Mouse (Mus musculus): ENCODE measurements at regions not wholly inside any gene's neighbourhood (a gene's known extent, or its start where the extent isn't known, plus 50 kb on each side); places are given as distances from the start of the nearest gene placed in this dataset.

DNA sequence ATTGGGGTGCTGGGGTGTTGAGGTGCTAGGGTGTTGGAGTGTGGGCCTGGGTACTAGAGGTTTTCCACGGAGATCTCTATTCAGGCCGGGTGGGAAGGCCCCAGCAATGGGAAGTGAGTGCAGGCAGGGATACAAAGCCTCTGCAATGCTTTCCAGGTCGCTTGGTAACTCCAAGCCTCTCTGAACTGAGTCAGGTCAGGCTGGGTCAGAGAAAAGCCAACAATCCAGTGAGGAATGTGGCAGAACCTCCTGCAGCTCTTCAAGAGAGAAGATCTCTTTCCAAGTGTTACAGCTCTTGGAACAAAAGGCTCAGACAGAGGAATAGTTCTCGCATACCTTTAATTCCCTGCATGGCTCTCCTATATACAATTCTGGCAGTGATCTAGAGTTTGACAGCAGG lies 220.3 kb downstream of the Kif2b start:
- no peak overlapping the region for H3K4me3 ChIP-seq (ENCODE audit: control insufficient read depth in 1 of 2, insufficient read depth in 1 of 2, low read depth in 2 of 2, low read length in 2 of 2)

GRCm38 (mm10) chr11:91342629-91343028 lies 234.7 kb downstream of the Kif2b start:
- Histone ChIP-seq H3K36me3 (ENCODE audit: control insufficient read depth in 1 of 2, insufficient read depth in 2 of 2, low read length in 2 of 2) (no peaks in the 10 kb centered on the region), H3K9me3 (replicated peaks; ENCODE audit: insufficient read depth, low read length) (no peaks in the 10 kb centered on the region), H3K27ac (ENCODE audit: control insufficient read depth, low read depth, low read length) (no peak overlapping the region), H3K9ac (ENCODE audit: control insufficient read depth, low read depth, low read length, poor library complexity, severe bottlenecking) (no peak overlapping the region), H3K79me2 (ENCODE audit: control insufficient read depth, insufficient read depth, low read length, poor library complexity) (no peaks in the 10 kb centered on the region), H3K4me1 (ENCODE audit: control insufficient read depth in 1 of 2, insufficient read depth in 2 of 2, low read length in 2 of 2) (no peaks in the 10 kb centered on the region), H3K4me3 (ENCODE audit: control insufficient read depth in 1 of 2, insufficient read depth in 1 of 2, low read depth in 2 of 2, low read length in 2 of 2) (no peak overlapping the region), H3K27me3 (ENCODE audit: control insufficient read depth in 1 of 2, insufficient read depth in 2 of 2, low read length in 2 of 2) (no peaks in the 10 kb centered on the region)
- TF ChIP-seq POLR2AphosphoS2 (IDR thresholded peaks at IDR 0.05; ENCODE audit: low read length) = no peak
- TF ChIP-seq CHD2 (IDR thresholded peaks at IDR 0.05; ENCODE audit: low read length) = no peak
- no peak for TF ChIP-seq POLR2A (IDR thresholded peaks at IDR 0.05; ENCODE audit: control insufficient read depth in 1 of 2, insufficient read depth in 1 of 2, low read depth in 1 of 2, low read length in 2 of 2, poor library complexity in 1 of 2)
- TF ChIP-seq MXI1 (IDR thresholded peaks at IDR 0.05; ENCODE audit: low read depth, low read length) = no peak
- TF ChIP-seq ZKSCAN1 (IDR thresholded peaks at IDR 0.05; ENCODE audit: low read depth, low read length) = no peak
- no peak for TF ChIP-seq CHD1 (IDR thresholded peaks at IDR 0.05; ENCODE audit: low read depth, low read length)
- no peak for TF ChIP-seq NRF1 (IDR thresholded peaks at IDR 0.05; ENCODE audit: insufficient read depth, low read depth, low read length, poor library complexity, severe bottlenecking)
- TF ChIP-seq MAFK (IDR thresholded peaks at IDR 0.05; ENCODE audit: borderline replicate concordance, low read depth, low read length) = no peak
- no peak for TF ChIP-seq BHLHE40 (IDR thresholded peaks at IDR 0.05; ENCODE audit: borderline replicate concordance, low read depth, low read length)
- TF ChIP-seq GATA1 (IDR thresholded peaks at IDR 0.05; ENCODE audit: low read depth, low read length) = no peak
- no peak for TF ChIP-seq MAX (IDR thresholded peaks at IDR 0.05; ENCODE audit: low read length)
- TF ChIP-seq KAT2A (conservative IDR thresholded peaks at IDR 0.05; ENCODE audit: low read depth, low read length) = no peak
- TF ChIP-seq MYB (IDR thresholded peaks at IDR 0.05; ENCODE audit: low read depth, low read length) = no peak
- TF ChIP-seq SMC3 (IDR thresholded peaks at IDR 0.05; ENCODE audit: low read depth, low read length) = no peak
- no peak for TF ChIP-seq NELFE (IDR thresholded peaks at IDR 0.05; ENCODE audit: low read depth, low read length)
- no peak for TF ChIP-seq JUND (IDR thresholded peaks at IDR 0.05; ENCODE audit: low read depth, low read length)
- TF ChIP-seq ETS1 (IDR thresholded peaks at IDR 0.05; ENCODE audit: low read depth, low read length) = no peak
- TF ChIP-seq SIN3A (IDR thresholded peaks at IDR 0.05; ENCODE audit: low read length) = no peak
- no peak for TF ChIP-seq TBP (IDR thresholded peaks at IDR 0.05; ENCODE audit: low read depth, low read length)
- no peak for TF ChIP-seq USF2 (IDR thresholded peaks at IDR 0.05; ENCODE audit: borderline replicate concordance in 1 of 2, insufficient read depth in 1 of 2, low read depth in 1 of 2, low read length in 2 of 2)
- DNase-seq (ENCODE audit: low read depth, low spot score) = no peak

More for the DNA sequence above, 220.3 kb downstream of the Kif2b start:
- no peaks in the 10 kb centered on the region for H3K36me3 ChIP-seq (ENCODE audit: control insufficient read depth in 1 of 2, insufficient read depth in 2 of 2, low read length in 2 of 2)
- no peak overlapping the region for H3K9ac ChIP-seq (ENCODE audit: control insufficient read depth, low read depth, low read length, poor library complexity, severe bottlenecking)
- H3K4me1 ChIP-seq (ENCODE audit: control insufficient read depth in 1 of 2, insufficient read depth in 2 of 2, low read length in 2 of 2) = no peaks in the 10 kb centered on the region
- no peaks in the 10 kb centered on the region for H3K27me3 ChIP-seq (ENCODE audit: control insufficient read depth in 1 of 2, insufficient read depth in 2 of 2, low read length in 2 of 2)
- TF ChIP-seq CHD1 (IDR thresholded peaks at IDR 0.05; ENCODE audit: low read depth, low read length) (no peak), MEF2A (IDR thresholded peaks at IDR 0.05; ENCODE audit: extremely low read depth, insufficient replicate concordance, low read depth, low read length, poor library complexity, severe bottlenecking) (no peak), POLR2AphosphoS5 (IDR thresholded peaks at IDR 0.05; ENCODE audit: borderline replicate concordance, low read depth, low read length) (no peak), ELF1 (IDR thresholded peaks at IDR 0.05; ENCODE audit: low read depth, low read length) (no peak), SIN3A (IDR thresholded peaks at IDR 0.05; ENCODE audit: low read length) (no peak), GABPA (IDR thresholded peaks at IDR 0.05; ENCODE audit: low read depth, low read length) (no peak)
- no peak overlapping the region for H3K27ac ChIP-seq (ENCODE audit: control insufficient read depth, low read depth, low read length)
- DNase-seq (ENCODE audit: low read depth, low spot score) = no peak
- H3K9me3 ChIP-seq (replicated peaks; ENCODE audit: insufficient read depth, low read length) = no peaks in the 10 kb centered on the region
- no peaks in the 10 kb centered on the region for H3K79me2 ChIP-seq (ENCODE audit: control insufficient read depth, insufficient read depth, low read length, poor library complexity)
